Mouse (Mus musculus) hematopoietic stem cell, adult 5-6 weeks (primary cell): ENCODE measurements around the gene Tas1r3. TPM values are rescaled to one million over a fixed set of nuclear protein-coding genes. Genes with fewer than 3 reads are reported as not detected.

Source experiments
- ATAC-seq, 2 experiments: fragments of 125-278 bp in 1 of 2; replicated peaks in 1 of 2; 2 replicates each; pipeline ENCODE4 v1.8.0; 2016 to 2017; ENCODE audit warnings: inconsistent platforms in 2 of 2, mild to moderate bottlenecking in 2 of 2, moderate number of reproducible peaks in 2 of 2, low read depth in 1 of 2, moderate TSS enrichment in 1 of 2; ENCODE audit not compliant: low FRiP score in 2 of 2, poor library complexity in 2 of 2, severe bottlenecking in 2 of 2, insufficient read depth in 1 of 2, low TSS enrichment in 1 of 2
- total RNA-seq: library from RNA; stranded (forward); fragments of 172-1452, 232-1000 nt; gene quantifications from 2 replicates; pipeline ENCODE4 v1.2.3, GENCODE M21; 2017

The Tas1r3 gene
- total RNA-seq, 1 experiment from 2014 or later = 0.45 TPM

GRCm38 (mm10) chr4:155891551-155892001, 28.4 kb upstream of the Tas1r3 start, which contains the start of the genes Pusl1 and Acap3:
Gene Pusl1 (minus strand): TSS chr4:155891781.
Gene Acap3 (plus strand): TSS chr4:155891822.
- ATAC-seq = peak; percentile 53 to 71

- ATAC-seq = 0 out of 4 replicates have a peak, but pooled peaks of 1 of the 2 experiments have one; percentile 5
Observed at GRCm38 (mm10) chr4:155891011-155891471, 27.9 kb upstream of the Tas1r3 start.

GRCm38 (mm10) chr4:155889316-155889715, 26.2 kb upstream of the Tas1r3 start:
- no peak for ATAC-seq

- ATAC-seq = no peak
Observed at GRCm38 (mm10) chr4:155888181-155888580, 25.0 kb upstream of the Tas1r3 start.

GRCm38 (mm10) chr4:155887674-155888073, 24.5 kb upstream of the Tas1r3 start:
- ATAC-seq = no peak

- ATAC-seq = peak in 1 of 2 experiments; percentile 39; a peak in 1 of 4 replicates
Observed at GRCm38 (mm10) chr4:155886330-155886729, 23.2 kb upstream of the Tas1r3 start.

- no peak for ATAC-seq
Observed at GRCm38 (mm10) chr4:155883587-155883986, 20.4 kb upstream of the Tas1r3 start.

- ATAC-seq = no peak
Observed at GRCm38 (mm10) chr4:155871404-155871803, 8.2 kb upstream of the Tas1r3 start.

GRCm38 (mm10) chr4:155869317-155870033, 6.3 kb upstream of the Tas1r3 start, which contains the start of the genes Cptp and Ints11:
Gene Cptp (minus strand): TSS chr4:155869440.
Gene Ints11 (plus strand): TSS chr4:155869546.
- ATAC-seq = peak; percentile 96 to 99

GRCm38 (mm10) chr4:155868614-155869298, 5.6 kb upstream of the Tas1r3 start:
- peak; percentile 17 to 19; a peak in 2 of 4 replicates for ATAC-seq

- ATAC-seq = peak; percentile 38 to 45; a peak in 1 of 4 replicates
Observed at GRCm38 (mm10) chr4:155861787-155862186, 1.4 kb downstream of the Tas1r3 start.

- peak; percentile 31 to 37; a peak in 1 of 4 replicates for ATAC-seq
Observed at GRCm38 (mm10) chr4:155859318-155859717, 3.8 kb downstream of the Tas1r3 start.

- no peak for ATAC-seq
Observed at GRCm38 (mm10) chr4:155856881-155857280, 6.3 kb downstream of the Tas1r3 start.

- 0 out of 4 replicates have a peak, but pooled peaks of 1 of the 2 experiments have one; percentile 11 for ATAC-seq
Observed at GRCm38 (mm10) chr4:155856071-155856470, 7.1 kb downstream of the Tas1r3 start.

GRCm38 (mm10) chr4:155854991-155855390, 8.2 kb downstream of the Tas1r3 start:
- ATAC-seq = no peak

GRCm38 (mm10) chr4:155853421-155853820, 9.7 kb downstream of the Tas1r3 start:
- ATAC-seq = no peak

- ATAC-seq = no peak
Observed at GRCm38 (mm10) chr4:155851951-155852411, 11.2 kb downstream of the Tas1r3 start.

GRCm38 (mm10) chr4:155851368-155851767, 11.8 kb downstream of the Tas1r3 start:
- ATAC-seq = no peak
